Mouse (Mus musculus): ENCODE data around the gene Nrxn1. TPM values are rescaled to one million over a fixed set of nuclear protein-coding genes. Genes with fewer than 3 reads are reported as not detected.

Nrxn1 gene
- 1.2 TPM for polyA plus RNA-seq (2017; shearing (Covaris generic))

DNA sequence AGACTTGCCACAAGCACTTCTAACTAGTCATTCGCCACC lies at the start of gene Nrxn1:
Gene Nrxn1 (minus strand): TSS at position 30 of the 39 bp plus-strand sequence.

All from effector memory CD4-positive, alpha-beta T cell, adult 5 months (primary cell).